21 mouse cellular contexts compared by ENCODE assay signal in genomic region chr6:107394611-107395010, GRCm38 (mm10).
DNase-seq lines count a peak whose midpoint lies in the region; ATAC-seq lines count a peak whose summit lies in the region.
"Had no signal": no experiment of that assay in that cellular context is flagged by ENCODE, and none has a peak within 500 bp of the region (broad histone marks: within the 10 kb centered on the region; RNA-seq: fewer than 3 reads in every experiment).

No protein-coding gene starts in this region.

- no peaks in the 10 kb centered on the region for H3K27me3 ChIP-seq in neural tube, embryonic 11.5 days (ENCODE audit: control insufficient read depth, insufficient read depth, low read length)
- H3K27me3 ChIP-seq in intestine, embryonic 16.5 days (replicated peaks; ENCODE audit: control insufficient read depth, insufficient read depth, low read length) = no peaks in the 10 kb centered on the region
- H3K27me3 ChIP-seq: forebrain, embryonic 15.5 days; liver, embryonic 13.5 days had no signal

- H3K4me1 ChIP-seq in neural tube, embryonic 11.5 days (ENCODE audit: control insufficient read depth, insufficient read depth, low read length) = no peaks in the 10 kb centered on the region
- no peaks in the 10 kb centered on the region for H3K4me1 ChIP-seq in intestine, embryonic 16.5 days (ENCODE audit: control insufficient read depth, insufficient read depth, low read length)
- H3K4me1 ChIP-seq: embryonic facial prominence, embryonic 10.5 days; forebrain, embryonic 15.5 days; liver, embryonic 13.5 days had no signal

- DNase-seq in cerebellum, postnatal 4 days (ENCODE audit: low spot score in 2 of 2) = no peak
- DNase-seq in neural tube, embryonic 11.5 days (ENCODE audit: low spot score) = peak; percentile 19
- no peak for DNase-seq in neural tube, embryonic 10.5 days (ENCODE audit: extremely low spot score, low spot score)
- DNase-seq in cerebellum, postnatal 10 days = peak; percentile 5 to 6
- DNase-seq in forelimb bud, embryonic 11.5 days (ENCODE audit: low read depth, low spot score) = peak; percentile 1
- no peak for DNase-seq in spleen, adult 18-20 months
- DNase-seq: adrenal gland, adult 8-10 months; gastrocnemius, postnatal 10 days; kidney, postnatal 25 days; liver, embryonic 13.5 days; lung, adult 2 months; lung, postnatal 14 days; midbrain, embryonic 14.5 days; thymus, postnatal 14 days had no signal

- peak; percentile 96 for ATAC-seq in cerebellum, adult (ENCODE audit: insufficient number of reproducible peaks, low FRiP score, low TSS enrichment)
- ATAC-seq in neural tube, embryonic 11.5 days (ENCODE audit: insufficient read depth, low FRiP score, low TSS enrichment) = peak; percentile 48; the same call in 1 of the 2 replicates
- no peak for ATAC-seq in intestine, embryonic 16.5 days
- ATAC-seq: activated CD4-positive, CD25-positive, alpha-beta regulatory T cell, adult 4 months; forebrain, embryonic 15.5 days had no signal

- 43% methylated on average over 2 of the region's 2 CpGs for WGBS in neural tube, embryonic 11.5 days
- 81% methylated on average over 2 of the region's 2 CpGs for WGBS in intestine, embryonic 16.5 days

- H3K27ac ChIP-seq in neural tube, embryonic 11.5 days (ENCODE audit: low read depth, low read length) = no peak overlapping the region
- H3K27ac ChIP-seq in intestine, embryonic 16.5 days (ENCODE audit: low read length) = no peak overlapping the region
- H3K27ac ChIP-seq: embryonic facial prominence, embryonic 10.5 days; forebrain, embryonic 15.5 days; liver, embryonic 13.5 days had no signal

- H3K9ac ChIP-seq in neural tube, embryonic 11.5 days (ENCODE audit: low read length) = no peak overlapping the region
- no peak overlapping the region for H3K9ac ChIP-seq in intestine, embryonic 16.5 days (ENCODE audit: low read depth, low read length)
- H3K9ac ChIP-seq: forebrain, embryonic 15.5 days; liver, embryonic 13.5 days had no signal

- no peaks in the 10 kb centered on the region for H3K36me3 ChIP-seq in neural tube, embryonic 11.5 days (ENCODE audit: control insufficient read depth, insufficient read depth, low read length)
- H3K36me3 ChIP-seq in intestine, embryonic 16.5 days (ENCODE audit: control insufficient read depth, insufficient read depth, low read length) = no peaks in the 10 kb centered on the region
- H3K36me3 ChIP-seq: embryonic facial prominence, embryonic 10.5 days; forebrain, embryonic 15.5 days; liver, embryonic 13.5 days had no signal

- no peak overlapping the region for H3K4me3 ChIP-seq in neural tube, embryonic 11.5 days (ENCODE audit: low read depth, low read length)
- no peak overlapping the region for H3K4me3 ChIP-seq in intestine, embryonic 16.5 days (ENCODE audit: low read length)
- H3K4me3 ChIP-seq: embryonic facial prominence, embryonic 10.5 days; forebrain, embryonic 15.5 days; liver, embryonic 13.5 days; myocyte had no signal

- no peaks in the 10 kb centered on the region for H3K9me3 ChIP-seq in neural tube, embryonic 11.5 days (ENCODE audit: control insufficient read depth, low read length)
- H3K9me3 ChIP-seq in intestine, embryonic 16.5 days (ENCODE audit: control insufficient read depth, low read length) = no peaks in the 10 kb centered on the region
- H3K9me3 ChIP-seq: embryonic facial prominence, embryonic 10.5 days; forebrain, embryonic 15.5 days; liver, embryonic 13.5 days had no signal

- no peak overlapping the region for H3K4me2 ChIP-seq in neural tube, embryonic 11.5 days (ENCODE audit: low read depth)
- no peak overlapping the region for H3K4me2 ChIP-seq in intestine, embryonic 16.5 days (ENCODE audit: low read depth, low read length)
- H3K4me2 ChIP-seq: forebrain, embryonic 15.5 days; heart, embryonic 11.5 days; liver, embryonic 13.5 days had no signal

Comparison
In these comparisons a context has a peak if more than half of its experiments do, and no peak if none do; other contexts are left out.
1. DNase-seq: peak in neural tube, embryonic 11.5 days (single experiment), cerebellum, postnatal 10 days (2 of 2) and forelimb bud, embryonic 11.5 days (single experiment); none in cerebellum, postnatal 4 days (0 of 2), neural tube, embryonic 10.5 days (single experiment) and spleen, adult 18-20 months (0 of 2).